Mouse (Mus musculus) lung, postnatal 14 days (tissue): Measurements from ENCODE around the gene Gm7697.
A peak's percentile ranks its signal among the peaks of the same experiment; 100 is the strongest.
"Not testable (repeated sequence)": the region's sequence is repeated elsewhere in the genome, so short reads cannot be mapped to it uniquely, and the experiment has no call there.

ENCODE experiments used
- DNase-seq: peaks from one replicate; pipeline ENCODE4 v3.0.0; 2021

Gm7697 gene

DNA sequence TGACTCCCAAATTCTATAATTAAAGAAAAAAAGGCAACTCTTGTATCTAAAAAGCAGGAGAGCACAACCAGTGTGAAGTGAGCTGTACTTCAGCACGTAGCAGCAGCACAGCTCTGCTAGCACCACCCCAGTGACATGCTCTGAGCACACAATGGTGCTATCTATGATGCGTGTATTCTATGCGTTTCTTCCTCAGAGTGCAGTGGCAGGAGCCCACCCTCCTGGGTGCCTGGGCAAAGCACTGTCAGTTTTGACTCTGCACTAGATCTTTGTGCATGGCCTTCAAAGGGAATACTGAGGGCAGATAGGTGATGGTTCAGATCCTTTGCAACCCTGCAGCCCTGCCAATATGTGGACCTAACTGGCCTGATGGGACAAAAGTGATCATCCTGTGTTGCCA lies at the start of gene Gm7697:
Gene Gm7697 (minus strand): TSS at position 101 of the 400 bp plus-strand sequence.
- DNase-seq, result not testable (repeated sequence)

DNA sequence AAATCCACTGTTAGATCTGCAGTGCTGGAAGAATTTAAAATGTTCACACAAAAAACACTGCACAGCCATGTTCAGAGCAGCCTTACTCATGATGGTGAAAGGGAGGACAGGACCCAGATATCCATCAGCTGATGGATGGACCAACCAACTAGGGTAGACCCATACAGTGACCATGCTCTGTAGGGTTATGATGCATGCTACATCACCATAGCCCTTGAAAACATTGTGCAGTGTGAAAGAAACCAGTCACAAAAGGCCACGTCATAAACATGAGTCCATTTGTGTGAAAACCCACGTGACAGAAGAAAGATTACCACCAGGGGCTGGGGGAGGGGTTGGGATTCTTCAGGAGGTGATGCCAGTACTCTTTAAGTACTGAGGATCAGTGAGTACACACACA lies 28.5 kb upstream of the Gm7697 start:
- DNase-seq, result not testable (repeated sequence)

DNA sequence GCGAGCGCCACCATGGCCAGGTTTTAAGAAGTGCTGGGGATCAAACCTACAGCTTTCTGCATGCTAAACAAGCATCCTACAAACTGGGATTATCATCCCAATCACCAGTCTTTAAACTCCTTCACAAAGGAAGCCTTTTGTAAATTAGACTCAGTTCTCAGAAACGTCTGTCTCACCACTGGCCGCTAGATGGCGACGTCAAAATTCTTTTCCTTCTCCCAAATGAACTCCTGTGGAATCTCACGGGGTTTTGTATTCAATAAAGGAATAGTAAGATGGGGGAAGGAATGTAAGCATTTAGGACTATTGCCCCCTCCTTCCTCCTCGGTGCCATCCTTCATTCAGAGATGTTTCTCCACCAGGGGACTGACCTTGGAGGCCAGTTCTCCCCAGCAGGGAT lies 26.8 kb upstream of the Gm7697 start:
- DNase-seq, result peak; percentile 65

DNA sequence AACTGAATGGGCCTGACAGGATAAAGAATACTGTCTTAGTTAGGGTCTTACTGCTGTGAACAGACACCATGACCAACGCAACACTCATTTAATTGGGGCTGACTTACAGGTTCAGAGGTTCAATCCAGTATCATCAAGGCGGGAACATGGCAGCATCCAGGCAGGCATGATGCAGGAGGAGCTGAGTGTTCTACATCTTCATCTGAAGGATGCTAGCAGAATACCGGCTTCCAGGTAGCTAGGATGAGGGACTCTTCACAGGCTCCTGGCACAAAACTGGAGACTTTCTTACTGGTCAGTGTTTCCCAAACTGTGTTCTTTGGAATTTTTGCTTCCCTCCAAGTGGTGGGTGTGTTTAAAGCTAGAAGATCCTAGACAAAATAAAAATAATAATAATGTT lies 25.3 kb upstream of the Gm7697 start:
- not testable (repeated sequence) for DNase-seq

DNA sequence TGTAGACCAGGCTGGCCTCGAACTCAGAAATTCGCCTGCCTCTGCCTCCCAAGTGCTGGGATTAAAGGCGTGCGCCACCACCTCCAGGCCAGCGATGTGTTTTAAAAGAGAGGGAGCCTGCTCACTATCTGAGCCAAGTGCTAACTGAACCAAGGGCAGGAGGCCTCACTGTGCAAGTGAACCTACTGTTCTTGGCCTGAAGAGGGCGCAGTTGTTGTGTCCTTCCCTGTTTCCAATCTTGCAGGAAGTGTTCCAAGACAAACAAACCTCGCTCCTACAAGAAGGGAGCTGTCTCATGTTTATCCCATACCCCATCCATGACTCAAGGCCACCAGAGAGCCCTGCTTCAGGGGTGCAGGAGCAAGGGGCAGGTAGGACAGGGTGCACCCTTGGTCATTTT lies 24.4 kb upstream of the Gm7697 start:
- DNase-seq, result peak; percentile 32

DNA sequence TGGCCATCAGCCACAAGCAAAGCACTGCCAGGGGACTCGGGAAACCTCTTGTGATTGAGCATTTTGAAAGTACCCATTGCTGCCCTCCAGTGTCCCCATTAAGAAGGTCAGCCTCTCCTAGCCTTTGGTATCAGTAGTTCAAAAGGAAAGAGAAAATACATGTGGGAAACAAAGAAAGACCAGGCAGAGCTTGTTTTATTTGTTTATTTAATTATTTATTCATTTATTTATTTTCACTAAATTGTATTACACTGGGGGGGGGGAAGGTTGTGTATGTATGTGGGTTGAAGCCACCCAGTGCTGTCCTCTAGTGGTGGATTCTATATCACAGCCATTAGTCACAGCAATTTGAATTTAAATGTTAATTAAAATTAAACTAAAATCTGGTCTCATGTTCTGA lies 22.2 kb upstream of the Gm7697 start:
- DNase-seq, result not testable (repeated sequence)

- peak; percentile 31 for DNase-seq
Observed at GRCm38 (mm10) chr8:69544511-69544910, 21.7 kb upstream of the Gm7697 start.

- DNase-seq, result not testable (repeated sequence)
Observed at GRCm38 (mm10) chr8:69543984-69544383, 21.2 kb upstream of the Gm7697 start.

DNA sequence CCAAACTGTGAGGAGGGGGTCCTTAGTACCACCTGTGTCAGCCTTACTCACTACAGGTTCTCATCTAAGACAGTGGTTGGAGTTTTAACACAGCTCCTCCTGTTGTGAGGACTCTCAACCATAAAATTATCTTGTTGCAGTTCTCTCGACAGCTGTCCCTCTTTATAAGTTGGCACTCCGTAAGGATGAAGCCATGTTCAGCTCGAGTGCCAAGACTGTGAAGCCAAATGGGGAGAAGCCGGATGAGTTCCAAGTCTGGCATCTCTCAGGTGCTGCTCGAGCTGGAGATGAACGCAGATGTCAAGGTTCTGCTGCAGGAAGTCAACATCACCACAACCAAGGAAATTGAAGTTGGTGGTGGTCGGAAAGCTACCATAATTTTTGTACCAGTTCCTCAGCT lies 18.0 kb upstream of the Gm7697 start:
- DNase-seq, result not testable (repeated sequence)

DNA sequence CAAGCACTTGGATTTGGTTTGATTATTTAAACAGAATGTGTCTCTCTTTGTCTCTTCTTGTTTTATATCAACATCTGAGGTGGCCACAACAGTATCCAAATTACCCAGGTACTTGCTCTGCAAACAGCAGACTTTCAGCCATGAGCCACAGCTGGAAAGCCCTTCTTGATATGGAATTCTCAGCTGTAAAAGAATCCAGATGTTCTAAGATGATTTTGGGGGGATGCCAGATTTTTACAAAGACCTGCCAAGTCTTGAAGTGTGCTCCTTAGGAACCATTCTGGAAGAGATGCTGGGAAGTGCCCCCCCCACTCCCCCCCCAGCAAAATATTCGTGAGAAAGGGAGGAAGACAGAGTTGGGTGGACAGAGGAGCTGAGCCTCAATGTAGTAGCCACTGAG lies 17.6 kb upstream of the Gm7697 start:
- not testable (repeated sequence) for DNase-seq

- DNase-seq, result not testable (repeated sequence)
Observed at GRCm38 (mm10) chr8:69474946-69475345, 47.8 kb downstream of the Gm7697 start.

- DNase-seq, result not testable (repeated sequence)
Observed at GRCm38 (mm10) chr8:69453465-69453864, 69.3 kb downstream of the Gm7697 start, which contains the start of gene Gm9495. Gm9495 (minus strand) TSS chr8:69453565.
